Mouse (Mus musculus) Patski (cell line): ENCODE data around the gene Tenm3. TPM values are rescaled to one million over a fixed set of nuclear protein-coding genes. Genes with fewer than 3 reads are reported as not detected.
A peak's percentile ranks its signal among the peaks of the same experiment; 100 is the strongest.

ENCODE experiments used
- ATAC-seq: fragments of 100-300 bp; one replicate; pipeline ENCODE4 v1.8.0; 2021
- CTCF ChIA-PET: fragments of 350-600 bp; sonication (Branson Sonifier 250); formaldehyde crosslinking; loops from one replicate; lab custom pipeline; 2022; ENCODE audit warnings: inconsistent platforms; lab: Charles Lee
- POLR2A ChIA-PET: fragments of 350-600 bp; sonication (Branson Sonifier 250); formaldehyde crosslinking; loops from one replicate; lab custom pipeline; 2022; ENCODE audit warnings: antibody characterized with exemption, inconsistent platforms; lab: Charles Lee
- DNase-seq: peaks from one replicate; pipeline ENCODE4 v3.0.0-alpha.2; 2011; ENCODE audit warnings: low read depth, low spot score
- H3K27me3 ChIP-seq: fragments of 371-371 bp; one replicate; pipeline ENCODE4 v1.5.1; 2021
- CTCF ChIP-seq: fragments of 100-300 bp; IDR thresholded peaks from one replicate; pipeline ENCODE4 v1.5.1; 2021
- in situ Hi-C: fragments of 300-500 bp; cut with MboI; formaldehyde crosslinking; loops from 3 replicates; pipeline ENCODE4 v1.11.1; 2018; ENCODE audit warnings: low pct_unique_long_range_greater_than_20kb, mixed read lengths
- polyA plus RNA-seq: library from polyadenylated mRNA; unstranded; gene quantifications from one replicate; pipeline ENCODE4 v1.2.3, GENCODE M21; 2021

Tenm3 gene
- polyA plus RNA-seq, 1 experiment from 2014 or later, result 3.0 TPM

GRCm38 (mm10) chr8:48243876-48244275 is 599.9 kb downstream of the Tenm3 start:
- H3K27me3 ChIP-seq, result no peaks in the 10 kb centered on the region
- in situ Hi-C loops, result no loop called here
- CTCF ChIA-PET, result interaction anchor here (1.0 kb wide), 1 partner anchor 174 kb away, joined by 3 read pairs; no protein-coding TSS in a partner anchor
- DNase-seq, result no peak
- POLR2A ChIA-PET, result interaction anchor here (0.7 kb wide), 1 partner anchor 12 kb away, joined by 5 read pairs; no protein-coding TSS in a partner anchor
- ATAC-seq, result no peak
- no peak for TF ChIP-seq CTCF

- peak; percentile 13 for DNase-seq
- peak; percentile 21 for ATAC-seq
- no peaks in the 10 kb centered on the region for H3K27me3 ChIP-seq
- ChIA-PET POLR2A (no interaction called here), CTCF (no interaction called here)
- TF ChIP-seq CTCF, result no peak
- in situ Hi-C loops, result no loop called here
These were observed 602.7 kb downstream of the Tenm3 start for GRCm38 (mm10) chr8:48240917-48241531.

DNA sequence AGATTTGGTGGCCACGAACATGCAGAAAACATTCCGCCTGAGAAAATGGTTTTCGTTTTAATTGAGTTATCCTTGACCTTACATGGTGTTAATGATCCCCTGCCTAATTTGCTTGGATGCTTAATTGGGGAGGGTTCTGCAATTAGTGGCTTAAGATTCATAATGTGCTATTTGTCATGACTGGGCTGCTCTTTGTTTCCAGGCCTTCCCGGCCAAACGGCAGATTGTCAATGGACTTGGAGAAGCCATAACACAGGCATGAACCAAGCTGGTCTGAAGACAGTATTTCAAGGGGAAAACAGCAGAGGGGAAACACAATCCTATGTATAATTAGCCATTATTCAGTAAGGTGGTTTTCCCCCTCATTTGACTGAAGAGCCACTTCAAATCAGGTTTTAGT is 606.8 kb downstream of the Tenm3 start:
- H3K27me3 ChIP-seq, result no peaks in the 10 kb centered on the region
- TF ChIP-seq CTCF, result no peak
- ChIA-PET POLR2A (no interaction called here), CTCF (no interaction called here)
- in situ Hi-C loops, result no loop called here
- ATAC-seq (no peak), DNase-seq (no peak)

- no peak for TF ChIP-seq CTCF
- POLR2A ChIA-PET, result no interaction called here
- no peak for DNase-seq
- CTCF ChIA-PET, result no interaction called here
- in situ Hi-C loops, result no loop called here
- ATAC-seq, result no peak
- no peaks in the 10 kb centered on the region for H3K27me3 ChIP-seq
These were observed 610.8 kb downstream of the Tenm3 start for GRCm38 (mm10) chr8:48232927-48233326.

- in situ Hi-C loops, result no loop called here
- POLR2A ChIA-PET, result no interaction called here
These were observed 611.9 kb downstream of the Tenm3 start for GRCm38 (mm10) chr8:48231882-48232281.

GRCm38 (mm10) chr8:48231389-48231788 is 612.4 kb downstream of the Tenm3 start:
- ChIA-PET CTCF (no interaction called here), POLR2A (no interaction called here)
- ATAC-seq (no peak), DNase-seq (no peak)
- in situ Hi-C loops, result no loop called here
- H3K27me3 ChIP-seq, result no peaks in the 10 kb centered on the region
- no peak for TF ChIP-seq CTCF

More at GRCm38 (mm10) chr8:48231882-48232281, 611.9 kb downstream of the Tenm3 start:
- DNase-seq (no peak), ATAC-seq (no peak)
- TF ChIP-seq CTCF, result no peak
- H3K27me3 ChIP-seq, result no peaks in the 10 kb centered on the region
- CTCF ChIA-PET, result no interaction called here

DNA sequence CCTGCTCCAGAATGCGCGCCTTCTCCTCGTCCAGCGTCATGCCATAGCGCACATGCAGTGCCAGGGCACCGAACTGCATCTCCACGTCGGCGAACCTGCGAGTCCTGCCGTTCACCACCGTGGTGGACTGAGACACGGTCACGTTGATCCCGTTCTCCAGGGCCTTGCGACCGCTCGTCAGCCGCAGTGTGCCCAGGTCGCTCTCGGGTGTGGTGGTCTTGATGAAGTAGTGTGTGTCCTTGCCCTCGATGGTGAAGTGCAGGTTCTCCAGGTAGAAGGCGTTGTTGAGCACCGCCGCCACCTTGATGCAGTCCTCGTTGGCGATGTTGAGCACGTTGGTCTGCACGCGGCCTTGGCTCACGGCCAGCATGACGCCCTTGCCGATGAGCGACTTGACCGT is 615.1 kb downstream of the Tenm3 start:
- in situ Hi-C loops, result no loop called here
- no peak for DNase-seq
- no peak for TF ChIP-seq CTCF
- ChIA-PET POLR2A (no interaction called here), CTCF (no interaction called here)
- no peaks in the 10 kb centered on the region for H3K27me3 ChIP-seq
- ATAC-seq, result no peak

DNA sequence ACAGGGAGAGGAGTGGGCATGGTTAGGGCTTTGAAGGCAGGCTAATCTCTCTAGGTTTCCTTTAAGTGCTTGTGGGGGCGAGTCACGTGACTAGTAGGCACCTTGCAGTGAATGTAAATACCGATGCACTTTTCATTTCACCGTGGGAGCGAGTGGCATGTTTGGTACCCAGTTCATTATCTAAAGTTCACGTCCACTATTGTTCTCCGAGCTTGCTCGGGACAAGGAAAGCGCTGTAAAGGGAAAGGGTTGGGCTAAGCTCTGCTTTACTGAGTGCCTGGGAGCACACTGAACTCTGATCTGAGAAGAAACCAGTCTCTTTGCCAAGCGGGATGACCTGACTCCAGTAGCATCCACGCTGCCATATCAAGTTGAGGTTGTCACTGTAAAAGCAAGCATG is 619.0 kb downstream of the Tenm3 start:
- in situ Hi-C loops, result loop anchor here (5.0 kb wide), 2 partner anchors 303 to 1603 kb away; no protein-coding TSS in a partner anchor
- TF ChIP-seq CTCF, result no peak
- ChIA-PET POLR2A (interaction anchor here (0.6 kb wide), 2 partner anchors 11 to 757 kb away, joined by 3 read pairs; no protein-coding TSS in a partner anchor), CTCF (interaction anchor here (2.1 kb wide), 1 partner anchor 12 kb away, joined by 5 read pairs; no protein-coding TSS in a partner anchor)
- H3K27me3 ChIP-seq, result peaks cover 7% of the 10 kb centered on the region
- ATAC-seq (no peak), DNase-seq (no peak)

- peak; percentile 95 for TF ChIP-seq CTCF
- peaks cover 7% of the 10 kb centered on the region for H3K27me3 ChIP-seq
- in situ Hi-C loops, result loop anchor here (5.0 kb wide), 2 partner anchors 305 to 1605 kb away; no protein-coding TSS in a partner anchor
- ChIA-PET CTCF (interaction anchor here (1.2 kb wide), 2 partner anchors 23 to 815 kb away, joined by 3 read pairs; no protein-coding TSS in a partner anchor), POLR2A (no interaction called here)
- ATAC-seq (peak; percentile 71), DNase-seq (peak; percentile 17)
These were observed 621.4 kb downstream of the Tenm3 start for GRCm38 (mm10) chr8:48222429-48222769.

DNA sequence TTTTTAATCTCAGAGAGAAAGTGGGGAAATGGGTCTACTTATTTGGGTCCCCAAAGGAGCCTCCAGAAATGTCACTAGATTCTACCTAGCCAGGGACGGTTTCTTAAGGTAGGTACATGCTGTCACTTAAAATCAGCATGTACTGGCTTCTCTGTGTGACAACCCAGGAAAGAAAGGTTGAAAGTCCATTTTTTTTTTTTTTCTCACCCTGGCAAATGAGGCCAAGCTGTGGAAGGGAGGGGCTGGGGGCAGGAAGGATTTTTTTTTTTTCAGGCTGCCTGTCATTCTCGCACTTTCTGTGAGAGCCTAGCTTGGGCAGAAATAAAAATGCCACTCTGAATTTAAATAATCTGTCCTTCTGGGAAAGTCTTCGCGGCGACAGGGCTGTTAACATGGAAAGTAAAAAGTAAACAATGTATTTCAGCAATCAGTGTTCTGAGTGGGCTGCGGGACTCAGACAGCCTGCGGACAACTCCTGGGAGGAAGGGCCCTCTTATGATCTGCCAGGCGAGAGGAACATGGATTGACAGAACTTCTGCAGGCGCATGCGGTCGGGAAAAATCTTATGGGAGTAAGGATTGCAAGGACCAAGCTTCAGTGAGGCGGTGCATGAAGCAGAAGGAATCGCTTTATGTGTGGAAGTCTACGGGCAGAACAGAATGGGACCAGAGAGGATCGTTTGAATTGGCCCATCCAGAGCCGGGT is 621.9 kb downstream of the Tenm3 start:
- no peak for DNase-seq
- CTCF ChIA-PET, result interaction anchor here (1.2 kb wide), 2 partner anchors 23 to 816 kb away, joined by 3 read pairs; no protein-coding TSS in a partner anchor
- POLR2A ChIA-PET, result no interaction called here
- H3K27me3 ChIP-seq, result peaks cover 7% of the 10 kb centered on the region
- no peak for ATAC-seq
- in situ Hi-C loops, result loop anchor here (5.0 kb wide), 2 partner anchors 305 to 1605 kb away; no protein-coding TSS in a partner anchor
- no peak for TF ChIP-seq CTCF

- no peak for TF ChIP-seq CTCF
- DNase-seq, result no peak
- no peak for ATAC-seq
- H3K27me3 ChIP-seq, result peaks cover 7% of the 10 kb centered on the region
- ChIA-PET CTCF (interaction anchor here (1.1 kb wide), 1 partner anchor 25 kb away, joined by 3 read pairs; no protein-coding TSS in a partner anchor), POLR2A (no interaction called here)
- in situ Hi-C loops, result loop anchor here (5.0 kb wide), 2 partner anchors 306 to 1606 kb away; no protein-coding TSS in a partner anchor
These were observed 622.4 kb downstream of the Tenm3 start for GRCm38 (mm10) chr8:48221304-48221703.
